Mouse (Mus musculus) colon, adult 2 months (tissue): ENCODE measurements around the gene Glt28d2. TPM values are rescaled to one million over a fixed set of nuclear protein-coding genes. Genes with fewer than 3 reads are reported as not detected.

ENCODE experiments used
- polyA plus RNA-seq: library from polyadenylated mRNA; depleted of rRNA; stranded (reverse); fragments of >200 nt; gene quantifications from 2 replicates; pipeline ENCODE4 v1.2.3, GENCODE M21; 2012; rRNA removed

Glt28d2 gene
- 1.1 and 2.7 TPM in 2 replicates for polyA plus RNA-seq

GRCm38 (mm10) chr3:85887239-85887827, at the start of gene Glt28d2, which contains the start of gene Gm37240:
TSS of gene Glt28d2 (minus strand) at chr3:85887516.
TSS of gene Gm37240 (minus strand) at chr3:85887518.

Other genes with a start within 250 kb of the Glt28d2 start
- gene Fam160a1, start 70.2 kb downstream of the Glt28d2 start, polyA plus RNA-seq, result 11.5 and 12.8 TPM in 2 replicates
- gene Gm37240, start within 50 bp of the Glt28d2 start, polyA plus RNA-seq, result 31.5 and 33.9 TPM in 2 replicates
- gene Sh3d19, start 83.6 kb upstream of the Glt28d2 start, polyA plus RNA-seq, result 159 and 169 TPM in 2 replicates
- not detected in 2 replicates for gene Prss48, start 115.0 kb upstream of the Glt28d2 start, polyA plus RNA-seq